8 mouse cellular contexts compared by ENCODE assay signal in genomic region chr14:50807487-50808072, GRCm38 (mm10). TPM values are rescaled to one million over a fixed set of nuclear protein-coding genes. Genes with fewer than 3 reads are reported as not detected.
DNase-seq lines count a peak whose midpoint lies in the region; ATAC-seq lines count a peak whose summit lies in the region.

TSS of gene Ccnb1ip1 (minus strand) at chr14:50807732.
TSS of gene Parp2 (plus strand) at chr14:50807841.

- H3K9me3 ChIP-seq in hindbrain, embryonic 15.5 days: no peaks in the 10 kb centered on the region

- H3K36me3 ChIP-seq in hindbrain, embryonic 15.5 days: peaks cover 14% of the 10 kb centered on the region

- no peaks in the 10 kb centered on the region for H3K27me3 ChIP-seq in hindbrain, embryonic 15.5 days

- DNase-seq in T-cell, adult 2 months (ENCODE audit: low spot score): peak; percentile 96
- DNase-seq in cerebellum, postnatal 36 days: peak; percentile 98 to 100
- peak; percentile 99 to 100 for DNase-seq in frontal cortex, postnatal 36 days (ENCODE audit: low spot score in 2 of 2)
- DNase-seq in left cerebral cortex, adult 11 months (ENCODE audit: low spot score): peak; percentile 97
- peak; percentile 97 to 99 for DNase-seq in lung, postnatal 4 days
- peak; percentile 99 for DNase-seq in retina, postnatal 7 days (ENCODE audit: low read depth, low spot score)
- peak; percentile 91 for DNase-seq in urinary bladder, adult 2 months (ENCODE audit: low spot score)

- peak within 1 kb of the TSS; percentile 61 for H3K4me3 ChIP-seq in hindbrain, embryonic 15.5 days

- peak within 1 kb of the TSS; percentile 60 for H3K9ac ChIP-seq in hindbrain, embryonic 15.5 days

- peak; percentile 99 for ATAC-seq in hindbrain, embryonic 15.5 days (ENCODE audit: low FRiP score, low read depth)

- peak within 1 kb of the TSS; percentile 90 for H3K27ac ChIP-seq in hindbrain, embryonic 15.5 days (replicated peaks)

- H3K4me2 ChIP-seq in hindbrain, embryonic 15.5 days: peak within 1 kb of the TSS; percentile 63

- under 1% methylated on average over 42 of the region's 42 CpGs for WGBS in hindbrain, embryonic 15.5 days

- H3K4me1 ChIP-seq in hindbrain, embryonic 15.5 days (replicated peaks): peaks cover 8% of the 10 kb centered on the region

RNA-seq across cellular contexts. Expression of gene Ccnb1ip1, which starts in this region (rescaled TPM):
- polyA plus RNA-seq in hindbrain, embryonic 15.5 days (2015; fragmentation: Nextera tagmentation; extraction: Ambion mirVana): not detected in 2 replicates
- not detected in 2 replicates for polyA plus RNA-seq in urinary bladder, adult 2 months (2012; rRNA removed)

RNA-seq across cellular contexts. Expression of gene Parp2, which starts in this region (rescaled TPM):
- polyA plus RNA-seq in hindbrain, embryonic 15.5 days (2015; fragmentation: Nextera tagmentation; extraction: Ambion mirVana): 44.3 and 45.4 TPM in 2 replicates
- 55.8 and 64.0 TPM in 2 replicates for polyA plus RNA-seq in urinary bladder, adult 2 months (2012; rRNA removed)

Comparison
In these comparisons a context has a peak if more than half of its experiments do, and no peak if none do; other contexts are left out.
1. Peak in every context shown above with its lines: DNase-seq, ATAC-seq, H3K4me3 ChIP-seq and H3K27ac ChIP-seq.